Mouse (Mus musculus) bone marrow macrophage, adult 2 months (primary cell): Measurements from ENCODE around the gene Nfix.

Source experiments
- CTCF ChIP-seq: IDR thresholded peaks from 2 replicates; pipeline ENCODE4 v1.5.1; 2012; ENCODE audit warnings: low read depth, mild to moderate bottlenecking, low read length, moderate library complexity
- POLR2A ChIP-seq: IDR thresholded peaks from 2 replicates; pipeline ENCODE4 v1.6.1; 2012; ENCODE audit warnings: mild to moderate bottlenecking, low read depth, low read length, borderline replicate concordance

GRCm38 (mm10) chr8:84738266-84738665, 61.9 kb downstream of the Nfix start:
- TF ChIP-seq POLR2A (no peak), CTCF (no peak)
